Mouse (Mus musculus) testis, adult 2 months (tissue): ENCODE results near the gene Mief2.

Source experiments
- CTCF ChIP-seq: fragments of 200-500 bp; IDR thresholded peaks from 2 replicates; pipeline ENCODE4 v1.5.1; 2012; ENCODE audit warnings: low read depth, mild to moderate bottlenecking, inconsistent platforms, low read length, moderate library complexity; ENCODE audit not compliant: control insufficient read depth, insufficient read depth, insufficient replicate concordance
- POLR2A ChIP-seq: fragments of 200-500 bp; IDR thresholded peaks from 2 replicates; pipeline ENCODE4 v1.6.1; 2012; ENCODE audit warnings: low read depth, mild to moderate bottlenecking, inconsistent platforms, low read length, moderate library complexity; ENCODE audit not compliant: control insufficient read depth

DNA sequence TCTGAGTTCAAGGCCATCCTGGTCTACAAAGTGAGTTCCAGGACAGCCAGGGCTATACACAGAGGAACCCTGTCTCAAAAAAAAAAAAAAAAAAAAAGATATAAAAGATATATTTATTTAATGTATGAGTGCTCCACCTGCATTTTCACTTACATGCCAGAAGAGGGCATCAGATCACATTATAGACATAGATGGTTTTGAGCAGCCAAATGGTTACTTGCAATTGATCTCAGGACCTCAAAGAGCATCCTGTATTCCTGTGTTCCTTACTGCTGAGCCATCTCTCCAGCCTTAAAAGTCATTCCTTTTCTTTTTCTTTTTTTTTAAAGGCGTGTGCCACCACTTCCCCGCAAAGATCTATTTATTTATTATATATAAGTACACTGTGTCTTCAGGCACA is 30.6 kb upstream of the Mief2 start:
- TF ChIP-seq POLR2A (no peak), CTCF (no peak)
